Mouse (Mus musculus) heart, embryonic 10.5 days (tissue): Measurements from ENCODE around the gene Lrrc30. TPM values are rescaled to one million over a fixed set of nuclear protein-coding genes. Genes with fewer than 3 reads are reported as not detected.

Experiments used
- DNase-seq: peaks from one replicate; pipeline ENCODE4 v3.0.0-alpha.2; 2017; ENCODE audit warnings: low spot score
- H3K27ac ChIP-seq: fragments of 300-500 bp; sonication (generic); 2 replicates; pipeline ENCODE4 v1.5.1; 2016; ENCODE audit warnings: mild to moderate bottlenecking
- H3K27me3 ChIP-seq: fragments of 300-500 bp; sonication (generic); 2 replicates; pipeline ENCODE4 v1.6.1; 2016; ENCODE audit warnings: mild to moderate bottlenecking; ENCODE audit not compliant: poor library complexity, insufficient read depth, severe bottlenecking
- H3K36me3 ChIP-seq: fragments of 300-500 bp; sonication (generic); 2 replicates; pipeline ENCODE4 v1.6.1; 2016; ENCODE audit warnings: mild to moderate bottlenecking, moderate library complexity
- H3K4me1 ChIP-seq: fragments of 300-500 bp; sonication (generic); 2 replicates; pipeline ENCODE4 v1.6.1; 2016; ENCODE audit warnings: mild to moderate bottlenecking
- H3K4me3 ChIP-seq: fragments of 300-500 bp; sonication (generic); 2 replicates; pipeline ENCODE4 v1.5.1; 2016; ENCODE audit warnings: mild to moderate bottlenecking, moderate library complexity
- H3K9me3 ChIP-seq: fragments of 300-500 bp; sonication (generic); 2 replicates; pipeline ENCODE4 v1.6.1; 2016; ENCODE audit warnings: mild to moderate bottlenecking, moderate library complexity
- WGBS: fragments of 180-500 bp; shearing (Covaris S2); methylation state at CpG from one replicate; pipeline ENCODE4 v1.1.7; 2016; 5-methylcytosine and 5-hydroxymethylcytosine counted together
- polyA plus RNA-seq: library from polyadenylated mRNA; unstranded; fragments of >200 nt; fragmentation: Nextera tagmentation; extraction: Ambion mirVana; gene quantifications from 2 replicates; pipeline ENCODE4 v1.2.1, GENCODE M21; 2016

The Lrrc30 gene
- 0.08 TPM in 1 of 2 replicates, not detected in the other for polyA plus RNA-seq

GRCm38 (mm10) chr17:67632676-67633339, at the start of gene Lrrc30:
Gene Lrrc30 (minus strand): TSS chr17:67632723.
- H3K27ac ChIP-seq: no peak within 1 kb of the TSS
- 75% methylated on average over 13 of the region's 13 CpGs for whole genome bisulfite sequencing

GRCm38 (mm10) chr17:67681084-67681483, 48.6 kb upstream of the Lrrc30 start:
- Histone ChIP-seq H3K27me3 (no peaks in the 10 kb centered on the region), H3K4me3 (no peak overlapping the region), H3K27ac (no peak overlapping the region), H3K4me1 (peaks cover 13% of the 10 kb centered on the region), H3K9me3 (no peaks in the 10 kb centered on the region), H3K36me3 (no peaks in the 10 kb centered on the region)
- no peak for DNase-seq
- WGBS: 68% methylated on average over 6 of the region's 6 CpGs

More at GRCm38 (mm10) chr17:67632676-67633339, at the start of gene Lrrc30:
- DNase-seq: no peak
- peaks cover 8% of the 10 kb centered on the region for H3K4me1 ChIP-seq
- peaks cover 21% of the 10 kb centered on the region; the same call in 1 of the 2 replicates for H3K27me3 ChIP-seq
- no peak within 1 kb of the TSS for H3K4me3 ChIP-seq
- no peaks in the 10 kb centered on the region for H3K9me3 ChIP-seq
- H3K36me3 ChIP-seq: no peaks in the 10 kb centered on the region

- Histone ChIP-seq H3K27ac (no peak overlapping the region), H3K27me3 (no peaks in the 10 kb centered on the region), H3K36me3 (no peaks in the 10 kb centered on the region), H3K4me1 (0 out of 2 replicates have a peak, but pooled peaks cover 3% of the 10 kb centered on the region), H3K9me3 (no peaks in the 10 kb centered on the region), H3K4me3 (no peak overlapping the region)
- WGBS: 71% methylated on average over 1 of the region's 1 CpGs
- DNase-seq: no peak
Observed at GRCm38 (mm10) chr17:67678576-67678975, 46.1 kb upstream of the Lrrc30 start.

- no peak overlapping the region for H3K27ac ChIP-seq
- no peak for DNase-seq
- peaks cover 10% of the 10 kb centered on the region for H3K4me1 ChIP-seq
- 17% methylated on average over 3 of the region's 3 CpGs for WGBS
- no peaks in the 10 kb centered on the region for H3K27me3 ChIP-seq
- H3K4me3 ChIP-seq: no peak overlapping the region
- no peaks in the 10 kb centered on the region for H3K36me3 ChIP-seq
- no peaks in the 10 kb centered on the region for H3K9me3 ChIP-seq
Observed at GRCm38 (mm10) chr17:67667981-67668380, 35.5 kb upstream of the Lrrc30 start.

GRCm38 (mm10) chr17:67666981-67667380, 34.5 kb upstream of the Lrrc30 start:
- Histone ChIP-seq H3K4me3 (no peak overlapping the region), H3K27me3 (no peaks in the 10 kb centered on the region), H3K36me3 (no peaks in the 10 kb centered on the region), H3K4me1 (peaks cover 10% of the 10 kb centered on the region), H3K27ac (no peak overlapping the region), H3K9me3 (no peaks in the 10 kb centered on the region)
- WGBS: 31% methylated on average over 5 of the region's 5 CpGs
- DNase-seq: no peak

- Histone ChIP-seq H3K9me3 (no peaks in the 10 kb centered on the region), H3K4me1 (peaks cover 10% of the 10 kb centered on the region), H3K27ac (no peak overlapping the region), H3K36me3 (no peaks in the 10 kb centered on the region), H3K4me3 (no peak overlapping the region), H3K27me3 (no peaks in the 10 kb centered on the region)
- DNase-seq: no peak
- WGBS: 71% methylated on average over 3 of the region's 3 CpGs
Observed at GRCm38 (mm10) chr17:67664299-67664698, 31.8 kb upstream of the Lrrc30 start.

GRCm38 (mm10) chr17:67651506-67651905, 19.0 kb upstream of the Lrrc30 start:
- Histone ChIP-seq H3K27ac (no peak overlapping the region), H3K4me3 (no peak overlapping the region), H3K27me3 (no peaks in the 10 kb centered on the region; the same call in 1 of the 2 replicates), H3K36me3 (no peaks in the 10 kb centered on the region), H3K9me3 (no peaks in the 10 kb centered on the region), H3K4me1 (no peaks in the 10 kb centered on the region)
- no peak for DNase-seq
- 22% methylated on average over 4 of the region's 4 CpGs for WGBS

- Histone ChIP-seq H3K4me1 (no peaks in the 10 kb centered on the region), H3K27ac (no peak overlapping the region), H3K9me3 (no peaks in the 10 kb centered on the region), H3K27me3 (no peaks in the 10 kb centered on the region), H3K36me3 (no peaks in the 10 kb centered on the region), H3K4me3 (no peak overlapping the region)
- DNase-seq: no peak
Observed at GRCm38 (mm10) chr17:67641627-67642026, 9.1 kb upstream of the Lrrc30 start.

GRCm38 (mm10) chr17:67638119-67638810, 5.7 kb upstream of the Lrrc30 start:
- Histone ChIP-seq H3K4me1 (no peaks in the 10 kb centered on the region), H3K27me3 (0 out of 2 replicates have a peak, but pooled peaks cover 8% of the 10 kb centered on the region), H3K4me3 (no peak overlapping the region), H3K36me3 (no peaks in the 10 kb centered on the region), H3K27ac (no peak overlapping the region), H3K9me3 (no peaks in the 10 kb centered on the region)
- 80% methylated on average over 10 of the region's 10 CpGs for WGBS
- DNase-seq: no peak

- Histone ChIP-seq H3K27me3 (peaks cover 18% of the 10 kb centered on the region; the same call in 1 of the 2 replicates), H3K4me3 (no peak overlapping the region), H3K4me1 (no peaks in the 10 kb centered on the region), H3K9me3 (no peaks in the 10 kb centered on the region), H3K27ac (no peak overlapping the region), H3K36me3 (no peaks in the 10 kb centered on the region)
- no peak for DNase-seq
- WGBS: 62% methylated on average over 2 of the region's 2 CpGs
Observed at GRCm38 (mm10) chr17:67636951-67637350, 4.4 kb upstream of the Lrrc30 start.

GRCm38 (mm10) chr17:67636304-67636703, 3.8 kb upstream of the Lrrc30 start:
- DNase-seq: no peak
- peaks cover 21% of the 10 kb centered on the region; the same call in 1 of the 2 replicates for H3K27me3 ChIP-seq
- H3K9me3 ChIP-seq: no peaks in the 10 kb centered on the region
- WGBS: 70% methylated on average over 3 of the region's 3 CpGs
- H3K4me3 ChIP-seq: no peak overlapping the region
- H3K27ac ChIP-seq: no peak overlapping the region
- H3K36me3 ChIP-seq: no peaks in the 10 kb centered on the region
- H3K4me1 ChIP-seq: no peaks in the 10 kb centered on the region

GRCm38 (mm10) chr17:67629746-67630145, 2.8 kb downstream of the Lrrc30 start:
- H3K4me3 ChIP-seq: no peak overlapping the region

GRCm38 (mm10) chr17:67629211-67629657, 3.3 kb downstream of the Lrrc30 start:
- Histone ChIP-seq H3K9me3 (no peaks in the 10 kb centered on the region), H3K27me3 (peaks cover 20% of the 10 kb centered on the region; the same call in 1 of the 2 replicates), H3K4me1 (peaks cover 8% of the 10 kb centered on the region), H3K27ac (peak overlapping the region; percentile 42; the same call in 1 of the 2 replicates), H3K36me3 (no peaks in the 10 kb centered on the region), H3K4me3 (peak overlapping the region; percentile 15; the same call in 1 of the 2 replicates)
- WGBS: 39% methylated on average over 13 of the region's 13 CpGs
- no peak for DNase-seq

More at GRCm38 (mm10) chr17:67629746-67630145, 2.8 kb downstream of the Lrrc30 start:
- Histone ChIP-seq H3K36me3 (no peaks in the 10 kb centered on the region), H3K9me3 (no peaks in the 10 kb centered on the region), H3K27ac (no peak overlapping the region), H3K4me1 (peaks cover 8% of the 10 kb centered on the region), H3K27me3 (peaks cover 21% of the 10 kb centered on the region; the same call in 1 of the 2 replicates)
- 65% methylated on average over 3 of the region's 3 CpGs for WGBS
- DNase-seq: no peak
